Mouse (Mus musculus): Measurements from ENCODE around the gene Gm21870.
"Not testable (repeated sequence)": the region's sequence is repeated elsewhere in the genome, so short reads cannot be mapped to it uniquely, and the experiment has no call there.

The Gm21870 gene

DNA sequence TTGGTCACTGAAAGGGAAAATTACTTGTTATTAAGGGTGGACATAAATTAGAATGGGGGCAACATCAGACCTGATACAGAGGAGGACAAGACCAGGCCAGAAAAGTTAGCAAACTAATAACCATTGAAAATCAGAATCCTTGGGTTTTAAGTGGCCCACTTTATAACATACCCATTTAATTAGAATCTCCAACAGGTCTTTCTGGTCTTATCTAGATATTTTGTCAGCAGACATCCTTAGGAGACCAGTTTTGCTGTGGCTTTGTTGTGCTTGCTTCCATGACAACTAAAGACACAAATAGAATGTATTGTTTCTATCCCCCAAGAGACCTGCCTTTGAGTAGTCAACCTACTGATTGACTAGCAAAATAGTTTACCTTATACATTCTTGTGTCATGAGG is at the start of gene Gm21870:
Gene Gm21870 (minus strand): TSS at position 101 of the 400 bp plus-strand sequence.
- not testable (repeated sequence) for DNase-seq (ENCODE audit: low read depth, low spot score)

DNA sequence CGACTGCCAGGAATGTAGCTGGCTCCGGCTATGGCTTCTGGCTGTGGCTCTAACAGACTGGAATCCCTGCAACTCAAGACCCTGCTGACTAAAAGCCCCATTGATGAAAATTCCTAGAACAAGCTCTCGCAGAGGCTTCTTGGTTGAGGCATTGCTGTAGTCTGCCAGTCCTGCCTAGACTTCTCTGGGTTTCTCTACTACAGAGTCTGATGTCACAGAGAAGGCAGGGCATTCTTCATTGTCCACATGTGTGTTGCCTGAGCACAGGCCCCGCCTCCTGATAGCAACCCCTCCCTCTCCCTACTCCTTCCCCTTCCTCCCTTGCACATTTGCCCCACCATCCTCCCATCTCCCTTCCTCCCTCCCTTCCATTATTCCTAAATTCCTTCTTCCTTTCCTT is 30.2 kb downstream of the Gm21870 start, which contains the start of gene Btbd35f6:
Gene Btbd35f6 (minus strand): TSS at position 101 of the 400 bp plus-strand sequence.
- not testable (repeated sequence) for DNase-seq (ENCODE audit: low read depth, low spot score)

Data from mesoderm, embryonic 11.5 days (tissue).